Mouse (Mus musculus) mouse trophoblast stem cell (cell line): ENCODE measurements around the gene Tdg.

Experiments
- in situ Hi-C, 2 experiments: fragments of 300-500 bp; cut with MseI, MboI; formaldehyde crosslinking; loops; 2 replicates in 1 of 2; 3 replicates in 1 of 2; pipeline ENCODE4 v1.15.1; 2025

Gene Tdg

DNA sequence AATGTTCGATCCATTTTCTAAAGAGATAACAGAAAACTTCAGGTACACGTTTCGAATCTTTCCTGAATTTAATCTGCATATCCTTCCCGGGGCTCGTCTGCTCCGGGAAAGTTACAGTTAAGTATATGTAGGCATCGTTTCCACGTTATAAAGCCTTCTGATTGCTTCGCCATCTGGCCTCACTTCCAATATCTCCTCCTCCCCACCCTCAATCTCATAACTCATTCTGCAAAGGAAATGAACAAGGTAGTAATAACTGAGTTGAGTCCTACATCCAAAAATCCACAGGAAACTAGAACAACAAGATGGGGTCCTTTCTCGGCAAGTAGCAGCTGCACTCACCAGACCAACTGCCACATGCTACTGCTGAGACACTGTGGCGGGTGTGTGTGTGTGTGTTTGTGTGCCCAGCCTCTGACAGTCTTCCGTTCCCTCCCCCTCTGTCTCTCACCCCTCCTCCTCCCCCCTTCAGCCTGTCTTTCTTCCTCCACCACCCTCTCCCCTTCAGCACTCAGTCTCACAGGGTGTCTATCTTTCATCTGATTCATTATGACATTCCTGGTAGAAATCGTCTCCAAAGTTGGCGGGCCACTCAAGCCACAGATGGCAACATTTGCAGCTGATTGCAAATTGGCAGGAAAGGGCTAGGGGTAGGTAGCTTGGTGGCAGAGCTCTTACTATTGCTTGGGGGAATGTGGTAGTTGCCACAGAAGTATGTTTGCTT, 32.8 kb downstream of the Tdg start:
- in situ Hi-C loops, result no loop called here

DNA sequence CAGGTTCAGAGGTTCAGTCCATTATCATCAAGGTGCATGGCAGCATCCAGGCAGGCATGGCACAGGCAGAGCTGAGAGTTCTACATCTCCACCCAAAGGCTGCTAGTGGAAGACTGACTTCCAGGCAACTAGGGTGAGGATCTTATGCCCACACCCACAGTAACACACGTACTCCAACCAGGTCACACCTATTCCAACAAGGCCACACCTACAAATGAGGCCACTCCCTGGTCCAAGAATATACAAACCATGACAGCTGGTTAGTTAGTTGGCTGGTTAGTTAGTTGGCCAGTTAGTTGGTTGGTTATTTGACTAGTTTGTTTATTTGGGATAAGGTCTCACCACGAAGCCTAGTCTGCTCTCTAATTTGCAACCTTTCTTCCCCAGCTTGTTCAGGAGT, 33.7 kb downstream of the Tdg start:
- in situ Hi-C loops, result no loop called here

DNA sequence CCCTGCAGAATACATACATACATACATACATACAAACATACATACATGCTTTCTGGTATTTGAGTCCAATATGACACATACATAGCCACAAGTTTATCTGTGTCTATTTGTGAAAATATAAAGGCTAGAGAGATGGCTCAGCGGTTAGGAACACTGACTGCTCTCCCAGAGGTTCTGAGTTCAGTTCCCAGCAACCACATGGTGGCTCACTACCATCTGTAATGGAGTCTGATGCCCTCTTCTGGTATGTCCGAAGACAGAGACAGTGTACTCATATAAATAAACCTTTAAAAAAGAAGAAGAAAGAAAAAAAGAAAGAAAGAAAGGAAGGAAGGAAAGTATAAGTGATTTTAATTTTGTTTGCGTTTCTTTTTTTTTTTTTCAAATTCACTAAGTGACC, 36.3 kb downstream of the Tdg start:
- in situ Hi-C loops, result no loop called here

DNA sequence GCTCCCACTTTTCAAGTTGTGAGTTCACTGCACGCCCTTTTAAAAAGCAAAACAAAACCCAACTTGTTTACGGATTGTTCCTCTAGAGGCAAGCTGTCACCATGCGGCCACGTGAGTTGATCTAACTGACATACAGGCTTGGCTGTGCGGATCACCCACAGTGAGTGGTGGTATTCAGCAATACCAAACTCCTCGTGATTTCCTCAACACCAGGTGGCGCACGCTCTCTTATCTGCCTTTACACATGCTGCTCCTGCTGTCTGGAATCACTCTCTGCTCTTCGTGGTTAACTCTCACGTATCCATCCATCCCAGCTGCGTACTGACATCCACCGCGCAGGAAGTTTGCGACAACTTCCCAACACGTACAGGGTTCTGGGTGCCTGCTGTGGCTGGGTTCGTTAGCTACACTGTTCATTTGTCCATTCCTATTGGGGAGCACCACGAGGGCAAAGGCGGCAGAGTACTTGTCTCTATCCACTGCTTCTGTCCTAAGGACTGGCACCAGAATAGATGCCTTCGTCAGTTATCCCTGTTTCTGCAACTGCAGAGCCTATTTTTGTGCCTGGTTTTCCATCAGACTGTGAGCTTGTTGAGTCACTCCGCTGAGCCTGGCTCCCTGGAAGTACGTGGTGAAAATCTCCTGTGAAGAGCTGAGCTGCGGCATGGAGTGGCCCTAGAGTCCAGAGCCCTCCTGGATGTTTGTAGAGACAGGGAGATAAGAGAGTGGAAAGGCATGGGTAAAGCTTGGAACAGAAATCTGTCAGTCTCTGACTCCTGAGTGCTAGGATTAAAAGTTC, 37.0 kb downstream of the Tdg start:
- in situ Hi-C loops, result no loop called here

DNA sequence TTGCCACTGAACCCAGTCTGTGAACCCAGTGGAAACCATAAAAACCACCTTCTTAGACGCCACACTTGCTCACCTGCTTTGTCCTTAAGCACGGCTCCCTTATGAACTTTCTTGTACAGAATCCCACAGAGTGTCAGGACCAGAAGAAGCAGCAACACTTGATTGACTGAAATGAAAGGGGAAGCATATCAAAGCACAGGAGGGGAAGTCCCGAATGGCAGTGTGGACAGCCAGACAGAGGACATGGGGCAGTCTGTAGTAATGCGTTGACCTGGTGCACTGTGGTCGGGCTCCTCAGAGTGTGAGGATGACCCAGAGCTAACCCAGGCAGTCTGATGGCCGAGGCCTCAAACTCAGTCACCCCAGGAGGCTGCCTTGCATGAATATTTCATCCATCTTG, 40.6 kb downstream of the Tdg start:
- in situ Hi-C loops, result no loop called here

DNA sequence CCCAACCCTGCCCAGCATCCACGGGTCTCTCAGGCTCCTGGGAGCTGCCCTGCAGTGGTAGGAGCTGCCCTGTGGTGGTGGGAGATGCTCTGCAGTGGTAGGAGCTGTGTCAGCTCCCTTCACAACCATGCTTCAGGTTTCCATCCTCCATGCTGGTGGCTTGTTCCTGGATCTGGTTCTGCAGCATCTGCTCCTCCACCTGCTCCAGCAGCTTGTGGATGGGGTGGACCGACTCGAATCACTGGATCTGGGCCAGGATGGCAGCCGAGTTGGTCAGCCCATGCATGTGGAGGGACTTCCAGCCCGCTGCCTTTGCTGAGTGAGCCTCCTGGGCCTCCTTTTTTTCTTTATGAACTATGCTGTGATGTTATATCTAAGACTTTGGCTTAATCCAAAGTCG, 47.3 kb downstream of the Tdg start:
- in situ Hi-C loops, result no loop called here

DNA sequence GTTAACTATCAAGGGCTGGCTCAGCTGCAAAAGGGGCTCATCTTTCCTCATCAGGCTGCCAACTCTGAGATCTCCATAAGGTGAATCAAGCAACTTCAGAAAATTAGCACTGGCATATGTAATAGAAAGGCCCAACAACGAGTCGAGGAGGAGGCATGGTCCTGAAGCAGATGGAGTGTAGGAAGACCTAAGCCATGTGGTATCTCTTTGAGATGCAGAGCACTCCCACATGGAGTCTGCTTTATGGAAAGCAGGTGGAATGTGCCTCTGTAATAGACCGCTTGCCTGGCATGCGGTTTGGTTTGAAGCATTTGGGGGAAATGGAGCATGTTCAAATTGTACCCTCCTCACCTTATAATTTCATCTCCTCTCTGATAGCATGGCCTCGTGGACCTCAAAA, 51.1 kb downstream of the Tdg start:
- in situ Hi-C loops, result no loop called here

DNA sequence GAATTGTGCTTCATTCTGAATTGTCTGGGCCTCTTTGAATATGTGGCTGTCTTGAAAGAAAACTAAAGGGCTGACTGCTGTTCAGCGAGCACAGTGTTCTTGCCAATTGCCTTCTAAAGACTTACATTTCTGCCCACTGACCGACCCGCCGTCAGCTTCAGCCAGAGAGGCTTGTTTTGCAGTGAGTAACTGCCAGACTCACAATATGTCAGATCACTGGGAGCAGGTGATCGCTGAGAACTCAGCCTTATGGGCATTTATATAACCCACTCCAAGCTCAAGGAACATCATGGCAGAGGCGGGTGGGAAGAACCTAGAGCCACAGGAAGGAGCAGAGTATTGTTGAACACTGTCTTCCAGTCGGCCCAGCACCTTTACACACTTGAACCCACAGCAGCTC, 52.0 kb downstream of the Tdg start:
- in situ Hi-C loops, result no loop called here

DNA sequence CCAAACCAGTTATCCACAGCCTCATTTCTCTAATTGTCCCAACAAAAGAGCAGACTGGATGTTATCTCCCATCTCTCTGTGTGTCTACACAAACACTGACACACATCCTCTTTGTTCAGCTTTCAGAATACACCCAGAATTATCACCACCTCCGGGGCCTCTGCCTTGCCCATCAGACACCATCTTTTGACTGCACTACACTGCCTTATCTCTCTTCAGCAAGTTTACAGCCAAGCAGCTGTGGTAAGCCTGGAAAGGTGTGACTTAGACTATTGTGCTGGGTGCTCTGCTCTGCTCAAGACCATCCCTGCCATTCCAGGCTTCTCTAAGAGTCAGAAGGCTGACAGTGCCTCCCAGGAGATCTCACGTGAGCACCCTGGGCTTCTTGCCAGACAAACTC, 55.8 kb downstream of the Tdg start:
- in situ Hi-C loops, result no loop called here

DNA sequence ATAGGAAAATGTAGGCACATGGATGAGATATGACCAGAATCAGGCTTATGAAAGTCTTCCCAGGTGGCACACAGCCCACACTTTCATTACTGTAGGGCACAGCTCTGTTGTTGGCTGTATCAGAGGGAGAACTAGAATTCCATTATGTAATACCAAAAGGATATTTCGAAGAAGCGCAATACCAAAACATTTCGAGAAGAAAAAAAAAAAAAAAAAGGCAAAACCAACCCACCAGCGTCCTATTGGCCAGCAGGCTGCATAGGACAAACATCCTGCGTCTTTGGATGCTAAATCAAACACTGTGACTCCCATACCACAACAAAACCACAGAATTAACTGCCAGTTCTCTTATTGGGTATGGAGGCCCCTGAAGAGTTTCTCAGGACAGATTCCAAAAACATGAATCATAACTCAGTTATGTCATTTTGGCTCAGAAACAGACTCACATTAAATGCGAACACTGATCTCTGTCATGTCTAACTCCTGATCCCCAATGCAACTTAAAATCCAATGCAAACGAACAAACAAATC, 60.1 kb downstream of the Tdg start:
- in situ Hi-C loops, result no loop called here

DNA sequence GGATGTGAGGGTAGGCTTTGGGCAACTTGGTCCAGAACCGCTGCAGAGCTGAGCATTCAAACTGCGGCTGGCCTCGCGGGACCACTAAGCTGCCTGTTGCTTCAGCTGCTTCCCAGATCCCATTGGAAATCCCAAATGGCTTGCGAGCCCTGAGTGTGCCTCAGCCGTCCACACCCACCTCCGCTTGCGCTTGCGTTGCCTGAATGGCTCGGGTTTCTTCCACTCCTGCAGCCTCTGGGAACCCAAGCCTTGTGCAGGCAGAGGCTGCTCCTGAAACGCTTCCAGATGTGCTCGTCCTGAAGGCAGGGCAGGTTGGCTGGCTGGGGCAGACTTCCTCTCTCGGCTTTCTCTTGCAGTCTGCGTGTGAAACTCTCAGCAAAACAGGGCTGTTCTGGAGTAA, 60.9 kb downstream of the Tdg start, which contains the start of gene Glt8d2:
Gene Glt8d2, minus strand, starts transcription at position 157 of the 400 bp plus-strand sequence.
- in situ Hi-C loops, result no loop called here

DNA sequence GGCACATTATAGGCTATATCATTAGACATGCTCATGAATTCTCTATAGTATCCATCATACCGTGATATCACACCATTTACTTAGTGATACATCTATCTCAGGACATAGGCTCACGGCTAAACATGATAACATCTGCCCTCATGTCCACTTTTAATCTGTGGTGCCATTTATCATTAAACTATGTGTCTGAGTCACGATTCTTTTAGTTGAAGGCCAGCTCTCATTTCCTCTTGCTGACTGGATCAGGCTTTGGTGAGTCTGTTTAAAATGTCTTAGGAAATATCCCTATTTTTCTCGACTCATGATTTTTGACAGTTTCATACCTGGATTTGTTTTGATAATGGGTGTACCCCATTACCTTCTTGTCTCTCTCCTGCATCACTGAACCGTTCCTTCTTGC, 66.3 kb downstream of the Tdg start, which contains the start of gene Hcfc2:
Gene Hcfc2, plus strand, starts transcription at position 205 of the 400 bp plus-strand sequence.
- in situ Hi-C loops, result no loop called here

DNA sequence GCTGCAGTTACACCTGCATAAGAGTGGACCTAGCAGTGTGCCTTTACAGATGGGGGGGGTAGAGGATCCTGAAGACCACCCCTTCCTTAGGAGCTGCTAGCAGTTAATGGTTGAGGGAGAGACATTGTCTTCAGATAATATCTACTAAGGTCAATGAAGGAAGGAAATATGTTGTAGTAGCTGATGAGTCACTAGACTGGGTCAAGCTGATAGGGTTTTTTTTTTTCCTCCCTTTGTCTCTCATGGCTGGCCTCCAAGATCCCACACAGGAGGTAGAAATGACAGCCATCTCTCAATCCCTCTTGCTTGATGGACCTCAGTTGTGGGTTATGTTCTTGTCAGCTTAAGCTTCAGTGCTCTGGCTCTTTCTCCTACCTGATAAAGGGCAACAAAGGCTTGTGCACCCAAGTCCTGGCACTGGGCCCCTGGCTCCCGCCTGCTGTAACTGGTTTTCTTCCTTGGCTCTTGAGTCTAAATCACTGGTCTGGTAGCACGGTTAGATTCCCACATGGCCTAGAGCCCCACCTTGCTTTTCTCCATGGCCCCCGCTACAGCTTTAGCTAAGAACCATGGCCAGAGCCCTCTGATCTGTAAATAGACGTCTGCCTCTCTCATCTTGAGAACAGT, 66.9 kb downstream of the Tdg start:
- in situ Hi-C loops, result no loop called here

DNA sequence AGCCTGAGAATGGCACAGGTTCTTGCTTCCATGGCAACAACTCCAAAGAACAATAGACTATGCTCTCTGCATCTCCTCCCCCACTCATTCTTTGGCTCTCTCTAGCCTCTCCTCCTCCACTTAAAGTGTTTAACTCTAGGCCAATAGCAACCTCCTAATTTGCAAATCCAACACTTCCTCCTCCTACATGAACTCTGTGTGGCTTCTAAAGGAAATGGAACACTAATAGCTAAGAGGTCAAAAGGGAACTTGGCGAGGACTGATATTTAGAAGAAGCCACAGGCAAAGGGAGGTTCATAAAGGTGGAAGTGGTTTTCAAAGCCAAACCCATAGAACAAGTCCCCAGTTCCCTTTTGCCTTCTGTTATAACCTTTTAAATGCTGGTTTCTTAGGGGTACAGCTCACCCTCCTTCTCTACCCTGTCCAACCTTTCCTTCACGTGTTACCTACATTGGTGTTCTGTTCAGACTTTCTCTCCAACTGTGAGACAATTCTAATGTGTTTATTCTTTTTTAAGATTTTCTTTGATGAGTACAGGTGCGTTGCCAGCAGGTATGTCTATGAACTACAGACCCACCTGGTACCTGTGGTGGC, 67.8 kb downstream of the Tdg start:
- in situ Hi-C loops, result no loop called here

DNA sequence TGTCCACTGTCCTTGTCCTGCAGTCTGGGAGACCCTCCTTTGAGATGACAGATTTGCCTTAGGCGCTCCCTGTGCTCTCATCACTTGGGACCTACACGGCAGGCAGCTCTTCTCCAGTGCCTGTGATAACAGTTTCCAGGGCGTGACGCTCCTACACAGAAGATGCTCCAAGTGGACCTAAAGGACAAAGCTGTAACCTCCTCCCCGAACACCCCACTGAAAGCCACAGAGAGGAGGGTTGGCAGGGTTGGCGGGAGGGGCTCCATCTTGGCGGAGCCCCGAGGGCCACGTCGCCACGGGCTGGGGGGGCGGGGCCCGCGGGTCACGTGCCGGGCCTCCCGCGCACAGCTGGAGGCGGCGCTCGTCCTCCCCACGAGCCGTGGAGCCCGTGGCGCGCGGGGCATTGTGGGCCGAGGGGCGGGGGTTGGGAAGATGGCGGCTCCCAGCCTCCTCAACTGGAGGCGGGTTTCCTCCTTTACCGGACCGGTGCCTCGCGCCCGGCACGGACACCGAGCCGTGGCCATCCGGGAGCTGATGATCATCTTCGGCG, 69.2 kb downstream of the Tdg start:
- in situ Hi-C loops, result no loop called here

DNA sequence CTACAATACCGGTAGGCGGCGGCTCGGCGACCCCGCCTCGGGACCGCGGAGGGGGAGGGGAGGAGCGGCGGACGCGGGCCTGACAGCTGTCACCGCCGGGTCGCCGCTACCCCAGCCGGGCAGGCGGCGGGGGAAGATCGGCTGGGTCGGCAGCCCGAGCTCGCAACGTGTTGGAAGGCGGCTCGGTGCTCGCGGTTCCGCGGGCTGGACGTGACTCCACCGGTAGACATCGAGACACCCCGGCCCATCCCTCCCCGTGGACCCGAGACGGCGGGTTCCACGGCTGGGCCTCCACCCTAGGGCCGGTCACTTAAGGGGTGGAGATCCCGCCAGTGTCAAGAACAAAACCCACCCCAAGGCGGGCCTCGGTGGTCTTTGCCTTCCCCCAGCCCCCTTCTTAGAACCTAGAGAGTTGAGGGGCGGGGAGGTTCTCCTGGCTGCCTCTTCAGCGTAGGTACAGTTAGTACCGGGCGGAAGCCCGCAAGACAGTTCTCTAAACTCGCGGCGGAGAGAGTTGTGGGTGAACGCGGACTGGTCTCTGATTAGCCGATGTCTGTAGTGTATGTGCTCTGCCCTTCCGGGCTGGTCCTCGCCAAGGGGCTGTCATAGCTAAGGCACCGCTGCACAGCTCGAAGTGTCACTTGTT, 69.8 kb downstream of the Tdg start:
- in situ Hi-C loops, result no loop called here
